In the genomic region with DNA sequence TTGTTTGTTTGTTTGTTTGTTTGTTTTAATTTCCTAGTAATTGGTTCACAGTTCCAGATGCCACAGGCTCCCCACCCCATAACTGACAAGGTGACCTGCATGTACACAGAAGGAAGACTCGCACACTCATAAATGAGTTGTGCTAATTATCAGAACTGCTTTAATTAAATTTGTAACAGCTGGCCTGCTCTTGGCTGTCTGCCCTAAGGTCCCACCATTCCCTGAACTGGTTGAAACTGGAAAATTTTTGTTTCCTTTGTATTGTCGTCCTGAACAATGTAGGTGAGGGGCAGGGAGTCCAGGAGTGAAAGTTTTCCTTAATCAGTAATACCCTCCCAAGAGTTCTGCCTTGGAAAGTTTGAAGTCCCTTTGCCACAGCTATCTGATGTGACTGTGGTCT, we compare ENCODE assay signal across 22 mouse cellular contexts.
"Had no signal": no experiment of that assay in that cellular context is flagged by ENCODE, and none has a peak within 500 bp of the region (broad histone marks: within the 10 kb centered on the region; RNA-seq: fewer than 3 reads in every experiment).

No protein-coding gene starts in this region.

- H3K4me1 ChIP-seq: kidney, embryonic 15.5 days; limb, embryonic 12.5 days; limb, embryonic 15.5 days; midbrain, embryonic 12.5 days had no signal

- ATAC-seq: liver, postnatal 0 days; lung, postnatal 0 days; midbrain, embryonic 16.5 days had no signal

- H3K27ac ChIP-seq: kidney, embryonic 15.5 days; limb, embryonic 12.5 days; limb, embryonic 15.5 days; liver, embryonic 14.5 days; macrophage; midbrain, embryonic 12.5 days; neural tube, embryonic 13.5 days; stomach, postnatal 0 days had no signal

- H3K4me3 ChIP-seq: kidney, embryonic 15.5 days; limb, embryonic 12.5 days; limb, embryonic 15.5 days; midbrain, embryonic 12.5 days; myocyte; neural tube, embryonic 13.5 days had no signal

- H3K27me3 ChIP-seq: kidney, embryonic 15.5 days; limb, embryonic 12.5 days; limb, embryonic 15.5 days; midbrain, embryonic 12.5 days; neural tube, embryonic 13.5 days had no signal

- H3K9ac ChIP-seq: kidney, embryonic 15.5 days; limb, embryonic 12.5 days; limb, embryonic 15.5 days; liver, embryonic 14.5 days; liver, postnatal 0 days; lung, embryonic 14.5 days; midbrain, embryonic 12.5 days; neural tube, embryonic 13.5 days had no signal

- H3K4me2 ChIP-seq: kidney, embryonic 15.5 days; limb, embryonic 12.5 days; limb, embryonic 15.5 days; liver, embryonic 11.5 days; lung, embryonic 14.5 days; midbrain, embryonic 12.5 days; neural tube, embryonic 13.5 days had no signal

- H3K36me3 ChIP-seq: kidney, embryonic 15.5 days; limb, embryonic 12.5 days; limb, embryonic 15.5 days; midbrain, embryonic 12.5 days; neural tube, embryonic 13.5 days had no signal

- DNase-seq: kidney, adult 8-10 months; kidney, postnatal 14 days; left cerebral cortex, postnatal 4 days; liver, postnatal 0 days; lung, embryonic 14.5 days; right cerebral cortex, postnatal 14 days; right cerebral cortex, postnatal 4 days; thymus, adult 2 months; thymus, postnatal 14 days; thymus, postnatal 4 days had no signal

- H3K9me3 ChIP-seq: kidney, embryonic 15.5 days; limb, embryonic 12.5 days; limb, embryonic 15.5 days; midbrain, embryonic 12.5 days; neural tube, embryonic 13.5 days had no signal
